In the genomic region with DNA sequence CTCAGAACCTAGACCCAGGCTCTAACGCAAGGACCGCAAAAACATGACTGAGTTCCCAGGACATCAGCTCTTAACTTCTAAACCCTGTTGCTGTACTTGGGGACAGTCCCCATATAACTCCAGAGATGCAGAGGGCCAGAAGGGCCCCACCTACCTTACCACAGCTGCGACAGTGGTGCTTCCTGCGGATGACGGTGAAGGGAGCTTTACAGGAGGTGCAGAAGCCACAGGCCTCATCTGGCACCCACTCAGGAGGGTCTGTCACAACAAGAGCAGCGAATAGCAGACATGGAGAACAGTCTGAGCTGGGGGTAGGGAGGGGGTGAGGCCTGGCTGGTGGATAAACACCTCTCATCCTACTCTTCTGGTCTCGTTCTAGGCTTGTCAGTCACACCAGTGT, we compare ENCODE assay signal across 1 mouse cellular context.
TF ChIP-seq lines count a peak whose summit lies in the region.

No protein-coding gene starts in this region.

TF ChIP-seq in CH12.LX, 34 proteins besides CTCF, POLR2A, EP300 and RAD21 (continued from another document):
- TF ChIP-seq MYC (IDR thresholded peaks at IDR 0.05; ENCODE audit: low read depth, low read length) (no peak), TBP (conservative IDR thresholded peaks at IDR 0.05; ENCODE audit: low read depth, low read length) (peak; percentile 66; the same call in 1 of the 2 replicates), CHD2 (IDR thresholded peaks at IDR 0.05; ENCODE audit: low read length) (no peak), SMC3 (IDR thresholded peaks at IDR 0.05; ENCODE audit: low read depth, low read length) (no peak), USF1 (IDR thresholded peaks at IDR 0.05; ENCODE audit: low read depth, low read length) (no peak), NRF1 (IDR thresholded peaks at IDR 0.05; ENCODE audit: low read depth, low read length) (no peak; the same call in 1 of the 2 replicates), IRF4 (IDR thresholded peaks at IDR 0.05; ENCODE audit: low read depth, low read length) (peak; percentile 72), HCFC1 (IDR thresholded peaks at IDR 0.05; ENCODE audit: low read depth, low read length) (peak; percentile 32; the same call in 1 of the 2 replicates), USF2 (conservative IDR thresholded peaks at IDR 0.05; ENCODE audit: low read depth, low read length) (no peak), TCF12 (IDR thresholded peaks at IDR 0.05; ENCODE audit: low read depth, low read length) (peak; percentile 78; the same call in 1 of the 2 replicates), MAFK (IDR thresholded peaks at IDR 0.05; ENCODE audit: insufficient replicate concordance, low read length) (no peak)
